Mouse (Mus musculus): Measurements from ENCODE around the gene Ngdn. TPM values are rescaled to one million over a fixed set of nuclear protein-coding genes. Genes with fewer than 3 reads are reported as not detected.

Gene Ngdn
- polyA plus RNA-seq, 1 experiment from 2014 or later, result 63.4 TPM

DNA sequence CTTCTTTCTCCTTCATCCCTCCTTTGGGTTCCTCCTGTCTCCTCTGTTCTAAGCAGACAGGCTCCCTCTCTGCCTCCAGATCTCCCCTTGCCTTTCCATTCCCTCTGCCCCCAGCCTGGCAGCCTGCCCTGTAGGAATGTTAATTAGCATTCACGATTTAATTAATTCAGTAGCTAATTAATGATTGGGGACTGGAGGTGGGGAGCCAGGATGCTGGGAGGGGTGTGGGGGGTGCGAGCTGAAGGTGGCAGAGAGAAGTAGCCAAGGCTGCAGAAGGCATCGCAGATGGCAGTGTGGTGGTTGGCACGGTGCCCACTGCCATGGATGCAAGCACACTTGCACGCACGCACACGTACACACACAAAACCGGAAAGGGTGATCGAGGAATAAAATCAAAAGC is 37.2 kb downstream of the Ngdn start:
- ATAC-seq (ENCODE audit: low FRiP score), result peak; percentile 65
- H3K9ac ChIP-seq, result no peak overlapping the region
- no peak overlapping the region for H3K4me2 ChIP-seq (replicated peaks)
- peaks cover 18% of the 10 kb centered on the region for H3K4me1 ChIP-seq
- H3K36me3 ChIP-seq, result no peaks in the 10 kb centered on the region
- no peak overlapping the region for H3K4me3 ChIP-seq
- no peaks in the 10 kb centered on the region for H3K9me3 ChIP-seq (replicated peaks)
- no peaks in the 10 kb centered on the region for H3K27me3 ChIP-seq
- WGBS, result 59% methylated on average over 9 of the region's 9 CpGs
- peak overlapping the region; percentile 57 for H3K27ac ChIP-seq

DNA sequence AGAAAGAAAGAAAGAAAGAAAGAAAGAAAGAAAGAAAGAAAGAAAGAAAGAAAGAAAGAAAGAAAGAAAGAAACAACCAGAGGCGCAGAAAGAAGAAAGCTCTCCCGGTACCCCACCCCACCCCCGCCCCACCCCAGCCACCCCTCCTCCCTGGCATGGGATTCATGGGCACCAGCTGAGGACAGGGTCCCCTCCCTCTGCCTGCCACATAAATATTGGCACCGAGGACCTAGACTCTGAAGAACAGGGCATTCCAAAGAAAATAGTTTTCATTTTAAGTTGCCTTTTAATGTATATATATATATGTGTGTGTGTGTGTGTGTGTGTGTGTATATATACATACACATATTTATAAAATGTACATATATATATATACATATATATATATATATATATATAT is 37.8 kb downstream of the Ngdn start:
- Histone ChIP-seq H3K27ac (peak overlapping the region; percentile 66; the same call in 1 of the 2 replicates), H3K9me3 (replicated peaks) (no peaks in the 10 kb centered on the region), H3K4me2 (replicated peaks) (no peak overlapping the region), H3K27me3 (no peaks in the 10 kb centered on the region), H3K9ac (no peak overlapping the region), H3K4me3 (no peak overlapping the region), H3K36me3 (no peaks in the 10 kb centered on the region), H3K4me1 (peaks cover 18% of the 10 kb centered on the region)
- ATAC-seq (ENCODE audit: low FRiP score), result no peak
- 82% methylated on average over 4 of the region's 4 CpGs for WGBS

DNA sequence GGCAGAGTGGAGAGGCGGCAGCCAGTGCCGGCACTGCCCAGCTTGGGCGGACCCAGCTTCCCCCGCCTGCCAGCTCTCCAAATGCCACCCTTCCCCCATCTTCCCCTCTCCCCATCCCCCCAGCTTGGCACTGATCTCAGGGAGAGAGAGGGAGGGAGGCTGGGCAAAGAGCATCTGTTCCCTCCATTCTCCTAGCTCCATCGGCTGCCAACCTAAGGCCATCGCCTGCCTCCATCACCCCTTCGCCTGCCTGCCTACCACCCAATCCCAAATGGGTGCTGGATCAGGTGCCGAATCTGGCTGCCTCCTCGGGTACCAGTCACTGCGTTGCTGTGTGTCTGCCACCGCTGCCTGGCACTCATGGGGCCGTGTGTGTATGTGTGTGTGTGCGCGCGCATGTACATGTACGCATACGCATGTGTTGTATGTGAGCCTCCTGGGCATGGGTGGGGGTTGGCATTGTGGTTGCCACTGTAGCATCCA is 38.5 kb downstream of the Ngdn start:
- peak overlapping the region; percentile 11; the same call in 1 of the 2 replicates for H3K4me2 ChIP-seq (replicated peaks)
- 77% methylated on average over 16 of the region's 17 CpGs for WGBS
- peak; percentile 75 for ATAC-seq (ENCODE audit: low FRiP score)
- no peaks in the 10 kb centered on the region for H3K27me3 ChIP-seq
- no peak overlapping the region for H3K9ac ChIP-seq
- H3K4me1 ChIP-seq, result peaks cover 18% of the 10 kb centered on the region
- H3K36me3 ChIP-seq, result no peaks in the 10 kb centered on the region
- H3K27ac ChIP-seq, result peak overlapping the region; percentile 66; the same call in 1 of the 2 replicates
- H3K4me3 ChIP-seq, result no peak overlapping the region
- H3K9me3 ChIP-seq (replicated peaks), result no peaks in the 10 kb centered on the region

DNA sequence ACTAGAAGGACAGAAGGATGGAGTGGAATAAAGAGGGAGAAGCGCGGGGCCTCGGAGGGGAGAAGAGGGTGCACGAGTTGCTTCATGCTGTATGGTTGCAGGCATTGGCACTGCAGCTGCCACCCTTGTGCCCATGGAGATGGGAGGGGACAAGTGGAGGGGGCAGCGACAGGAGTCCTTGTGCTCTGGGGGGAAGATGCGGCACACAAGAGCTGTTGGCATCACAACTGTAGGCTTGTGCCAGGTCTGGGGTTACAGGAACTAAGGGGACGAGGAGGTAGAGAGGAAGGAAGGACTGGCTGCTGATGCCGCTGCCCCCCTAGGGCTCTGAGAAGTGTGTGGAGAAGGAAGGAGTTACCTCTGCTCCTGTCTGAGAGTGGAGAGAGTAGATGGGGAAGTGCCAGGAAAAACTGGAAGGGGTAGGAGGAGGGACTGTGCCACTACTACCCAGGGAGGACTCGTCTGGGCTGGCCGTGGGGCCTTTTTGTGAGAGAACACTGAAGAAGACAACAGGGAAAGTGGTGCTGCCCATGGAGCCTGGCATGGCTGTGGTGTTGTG is 39.0 kb downstream of the Ngdn start:
- Histone ChIP-seq H3K4me3 (no peak overlapping the region), H3K4me1 (peaks cover 18% of the 10 kb centered on the region), H3K27ac (peak overlapping the region; percentile 55; the same call in 1 of the 2 replicates), H3K9ac (no peak overlapping the region), H3K36me3 (no peaks in the 10 kb centered on the region), H3K4me2 (replicated peaks) (0 out of 2 replicates have a peak overlapping the region, but pooled peaks have one; percentile 11), H3K27me3 (no peaks in the 10 kb centered on the region), H3K9me3 (replicated peaks) (no peaks in the 10 kb centered on the region)
- no peak; the same call in 1 of the 2 replicates for ATAC-seq (ENCODE audit: low FRiP score)
- 84% methylated on average over 10 of the region's 10 CpGs for WGBS

DNA sequence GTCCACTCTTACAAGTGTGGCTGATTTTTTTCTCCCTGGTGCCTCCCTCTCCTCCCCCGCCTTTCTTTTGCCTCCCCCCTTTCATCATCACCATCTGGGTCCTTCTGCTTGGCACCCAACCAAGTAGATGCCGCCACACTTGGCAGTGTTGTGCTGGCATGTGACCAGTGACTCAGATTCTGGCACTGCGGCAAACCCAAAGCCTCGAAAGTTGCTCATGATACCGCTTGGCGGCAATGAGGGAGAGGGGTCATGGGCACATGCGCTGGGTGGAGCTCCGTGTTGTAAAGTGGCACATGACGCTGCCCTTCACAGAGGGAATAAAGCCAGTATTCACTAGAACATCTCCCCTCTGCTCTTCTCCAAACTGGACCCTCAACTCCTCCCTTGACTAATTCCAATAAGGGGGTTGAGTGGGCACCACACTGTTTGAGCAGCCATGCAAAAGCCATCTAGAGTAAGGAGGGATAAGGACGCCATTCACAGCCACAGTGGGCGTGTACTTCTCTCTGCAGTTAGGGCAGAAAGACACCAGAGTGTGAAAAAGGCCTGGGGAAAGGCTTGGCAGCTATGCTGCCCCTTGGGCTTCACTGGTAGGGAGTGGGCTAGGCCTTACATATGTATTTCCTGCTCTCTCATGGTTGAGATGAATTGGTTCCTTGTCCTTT is 40.0 kb downstream of the Ngdn start:
- H3K36me3 ChIP-seq, result no peaks in the 10 kb centered on the region
- no peaks in the 10 kb centered on the region for H3K9me3 ChIP-seq (replicated peaks)
- H3K9ac ChIP-seq, result no peak overlapping the region
- 79% methylated on average over 11 of the region's 11 CpGs for WGBS
- no peak overlapping the region for H3K4me2 ChIP-seq (replicated peaks)
- H3K27ac ChIP-seq, result no peak overlapping the region
- H3K4me3 ChIP-seq, result no peak overlapping the region
- ATAC-seq (ENCODE audit: low FRiP score), result 0 out of 2 replicates have a peak, but pooled peaks have one; percentile 2
- peaks cover 18% of the 10 kb centered on the region for H3K4me1 ChIP-seq
- no peaks in the 10 kb centered on the region for H3K27me3 ChIP-seq

DNA sequence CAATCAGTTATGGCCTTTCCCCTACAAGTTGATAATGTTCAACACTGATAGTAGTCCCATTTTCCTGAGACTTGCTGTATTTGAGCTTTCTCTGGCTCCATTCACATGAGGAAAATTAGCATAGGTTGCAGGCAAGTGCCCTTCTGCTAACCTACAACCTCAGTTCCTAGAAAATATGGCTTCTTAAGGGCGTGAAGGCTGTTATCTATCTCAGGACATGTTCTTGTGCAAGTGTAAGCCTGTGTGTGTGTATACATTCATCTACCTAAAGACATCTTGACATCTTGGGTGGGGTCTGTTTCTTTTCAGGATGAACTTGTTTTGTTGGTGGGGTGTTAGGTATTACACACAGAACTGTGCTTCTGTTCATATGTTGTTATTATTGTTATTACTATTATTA is 43.8 kb downstream of the Ngdn start:
- H3K4me2 ChIP-seq (replicated peaks), result no peak overlapping the region
- H3K4me1 ChIP-seq, result peaks cover 27% of the 10 kb centered on the region
- no peak for ATAC-seq (ENCODE audit: low FRiP score)
- no peaks in the 10 kb centered on the region for H3K9me3 ChIP-seq (replicated peaks)
- H3K36me3 ChIP-seq, result peaks cover 19% of the 10 kb centered on the region
- H3K27me3 ChIP-seq, result no peaks in the 10 kb centered on the region
- H3K4me3 ChIP-seq, result no peak overlapping the region
- WGBS, result 87% methylated on average over 1 of the region's 1 CpGs
- no peak overlapping the region for H3K27ac ChIP-seq
- H3K9ac ChIP-seq, result no peak overlapping the region

DNA sequence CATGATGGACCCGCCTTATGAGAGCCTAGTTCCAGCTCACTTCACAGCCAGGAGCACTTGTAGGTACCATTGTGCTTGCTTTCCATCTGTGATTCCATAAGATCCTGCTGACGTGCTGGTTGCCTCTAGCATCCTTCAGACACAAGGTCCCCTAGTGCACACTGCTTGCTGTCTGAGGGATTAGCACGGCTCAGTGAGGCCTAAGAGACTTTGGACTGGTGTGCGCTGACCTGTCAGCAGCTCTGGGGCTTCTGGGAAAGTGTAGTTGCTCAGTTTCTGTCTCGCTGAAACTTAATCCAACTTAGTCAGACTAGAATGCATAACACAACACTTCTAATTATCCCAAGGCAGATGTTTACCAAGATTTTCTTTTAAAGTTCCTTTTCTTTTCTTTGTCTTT is 44.7 kb downstream of the Ngdn start:
- H3K4me3 ChIP-seq, result no peak overlapping the region
- no peaks in the 10 kb centered on the region for H3K27me3 ChIP-seq
- no peak overlapping the region for H3K27ac ChIP-seq
- no peak overlapping the region for H3K4me2 ChIP-seq (replicated peaks)
- H3K36me3 ChIP-seq, result peaks cover 29% of the 10 kb centered on the region
- WGBS, result 63% methylated on average over 5 of the region's 5 CpGs
- peaks cover 23% of the 10 kb centered on the region for H3K4me1 ChIP-seq
- no peak for ATAC-seq (ENCODE audit: low FRiP score)
- no peak overlapping the region for H3K9ac ChIP-seq
- H3K9me3 ChIP-seq (replicated peaks), result no peaks in the 10 kb centered on the region

DNA sequence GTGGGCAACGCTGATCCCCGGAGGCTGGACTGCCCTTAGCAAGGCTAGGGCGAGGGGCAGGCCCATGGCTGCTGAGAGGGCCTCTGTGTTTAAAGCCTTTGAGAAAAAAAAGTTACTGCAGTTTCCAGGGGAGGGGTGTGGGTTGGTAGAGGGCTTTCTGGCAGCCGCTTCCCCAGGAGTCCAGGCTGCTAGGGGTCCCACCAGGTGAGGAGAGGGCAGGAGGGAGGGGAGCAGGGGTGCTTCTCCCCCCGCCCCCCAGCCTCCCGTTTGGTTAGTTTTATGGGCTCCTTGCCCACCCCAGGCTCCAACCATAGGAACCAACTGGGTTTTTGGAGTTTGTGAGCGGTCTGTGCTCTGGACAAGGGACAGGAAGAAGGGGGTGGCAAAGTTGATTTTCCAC is 46.6 kb downstream of the Ngdn start:
- Histone ChIP-seq H3K9ac (no peak overlapping the region), H3K36me3 (peaks cover 48% of the 10 kb centered on the region), H3K4me3 (no peak overlapping the region), H3K27me3 (no peaks in the 10 kb centered on the region), H3K4me1 (peaks cover 23% of the 10 kb centered on the region), H3K27ac (no peak overlapping the region), H3K4me2 (replicated peaks) (no peak overlapping the region), H3K9me3 (replicated peaks) (no peaks in the 10 kb centered on the region)
- WGBS, result 53% methylated on average over 7 of the region's 7 CpGs
- ATAC-seq (ENCODE audit: low FRiP score), result no peak

DNA sequence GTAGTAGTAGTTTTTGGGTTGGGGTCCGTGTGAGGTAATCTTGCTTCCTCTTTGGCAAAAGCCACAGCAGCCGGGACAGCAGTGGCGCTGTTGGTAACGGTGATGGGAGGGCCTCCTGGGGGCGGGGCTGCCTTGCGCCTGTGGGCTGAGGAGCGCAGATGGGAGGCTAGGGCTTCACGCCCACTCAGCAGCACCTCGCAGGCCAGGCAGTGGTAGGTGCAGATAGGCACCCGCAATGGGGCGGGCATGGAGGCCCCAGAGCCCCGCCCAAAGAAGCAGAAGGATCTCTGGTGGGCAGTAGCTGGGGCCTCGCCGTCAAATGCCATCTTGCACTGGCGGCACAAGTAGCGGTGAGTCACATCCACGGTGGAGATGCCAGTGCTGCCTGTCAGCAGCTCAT is 47.4 kb downstream of the Ngdn start:
- no peak overlapping the region; the same call in 1 of the 2 replicates for H3K27ac ChIP-seq
- 22% methylated on average over 17 of the region's 17 CpGs for WGBS
- peak overlapping the region; percentile 38; the same call in 1 of the 2 replicates for H3K9ac ChIP-seq
- peaks cover 23% of the 10 kb centered on the region for H3K4me1 ChIP-seq
- H3K4me2 ChIP-seq (replicated peaks), result peak overlapping the region; percentile 25; the same call in 1 of the 2 replicates
- H3K36me3 ChIP-seq, result peaks cover 56% of the 10 kb centered on the region
- no peak overlapping the region for H3K4me3 ChIP-seq
- ATAC-seq (ENCODE audit: low FRiP score), result peak; percentile 69
- H3K27me3 ChIP-seq, result no peaks in the 10 kb centered on the region
- no peaks in the 10 kb centered on the region for H3K9me3 ChIP-seq (replicated peaks)

DNA sequence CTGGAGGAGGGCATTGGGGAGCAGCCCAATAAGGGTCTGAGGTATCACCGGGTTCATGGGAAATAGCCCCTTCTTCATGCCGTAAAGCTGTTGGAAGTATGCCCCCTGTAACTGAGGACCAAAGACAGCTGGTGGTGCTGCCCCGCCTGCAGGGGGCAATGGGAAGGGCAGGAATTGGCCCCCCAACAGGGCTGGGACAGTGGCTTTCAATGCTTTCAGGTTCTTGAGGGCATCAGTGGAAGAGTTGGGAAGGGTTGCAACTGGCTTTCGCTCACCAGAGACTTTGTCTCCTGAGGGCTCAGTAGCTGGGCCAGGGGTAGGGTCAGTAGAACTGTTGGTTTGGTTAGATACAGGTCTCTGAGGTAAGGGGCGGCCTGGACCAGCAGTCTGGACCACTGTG is 47.9 kb downstream of the Ngdn start:
- no peaks in the 10 kb centered on the region for H3K9me3 ChIP-seq (replicated peaks)
- WGBS, result 84% methylated on average over 5 of the region's 5 CpGs
- peak overlapping the region; percentile 25; the same call in 1 of the 2 replicates for H3K4me2 ChIP-seq (replicated peaks)
- peaks cover 61% of the 10 kb centered on the region for H3K36me3 ChIP-seq
- no peak for ATAC-seq (ENCODE audit: low FRiP score)
- H3K4me1 ChIP-seq, result peaks cover 23% of the 10 kb centered on the region
- peak overlapping the region; percentile 38; the same call in 1 of the 2 replicates for H3K9ac ChIP-seq
- H3K27ac ChIP-seq, result peak overlapping the region; percentile 23; the same call in 1 of the 2 replicates
- no peaks in the 10 kb centered on the region for H3K27me3 ChIP-seq
- H3K4me3 ChIP-seq, result no peak overlapping the region

DNA sequence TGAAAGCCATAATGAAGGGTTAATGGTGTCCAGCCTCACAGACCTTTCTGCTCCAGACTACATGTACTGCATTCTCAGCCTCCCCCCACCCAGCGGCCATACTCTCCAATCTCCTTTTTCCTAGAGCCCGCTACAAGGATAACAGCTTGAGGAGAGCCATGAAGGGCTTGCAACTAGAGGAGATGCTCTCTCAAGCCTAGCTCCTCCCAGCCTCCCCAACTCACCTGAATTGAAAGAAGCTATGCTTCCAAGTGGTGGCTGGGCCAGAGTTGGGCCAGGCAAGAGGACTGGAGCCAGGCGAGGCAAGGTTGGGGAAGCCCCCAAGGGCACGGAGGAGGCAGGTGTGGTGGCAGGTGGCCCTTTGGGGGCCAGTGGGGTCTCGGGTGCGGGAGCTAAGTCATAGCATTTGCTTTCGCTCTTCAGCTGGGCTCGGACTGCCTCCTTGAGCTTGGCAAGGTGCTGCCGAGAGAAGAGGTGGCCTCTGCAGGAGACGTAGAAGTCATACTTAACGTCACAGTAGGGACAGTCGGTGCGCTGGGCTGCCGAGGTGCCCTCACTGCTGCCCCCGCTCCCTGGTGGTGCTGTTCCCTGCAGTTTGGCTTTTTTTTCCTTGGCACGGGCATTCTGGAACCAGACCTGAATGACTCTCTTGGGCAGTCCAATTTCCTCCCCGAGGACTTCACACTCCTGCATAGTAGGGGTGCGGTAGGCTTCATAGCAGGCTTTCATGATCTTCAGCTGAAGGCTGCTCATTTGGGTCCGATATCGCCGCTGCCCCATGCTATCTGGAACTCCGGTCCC is 48.5 kb downstream of the Ngdn start:
- Histone ChIP-seq H3K36me3 (peaks cover 67% of the 10 kb centered on the region), H3K4me1 (peaks cover 23% of the 10 kb centered on the region), H3K27ac (peak overlapping the region; percentile 23; the same call in 1 of the 2 replicates), H3K9me3 (replicated peaks) (no peaks in the 10 kb centered on the region), H3K4me3 (no peak overlapping the region), H3K9ac (no peak overlapping the region), H3K4me2 (replicated peaks) (no peak overlapping the region), H3K27me3 (no peaks in the 10 kb centered on the region)
- 87% methylated on average over 22 of the region's 22 CpGs for WGBS
- no peak for ATAC-seq (ENCODE audit: low FRiP score)

Data from hindbrain, embryonic 12.5 days (tissue).